Mouse (Mus musculus) forebrain, embryonic 10.5 days (tissue): ENCODE measurements at regions not wholly inside any gene's neighbourhood (a gene's known extent, or its start where the extent isn't known, plus 50 kb on each side); places are given as distances from the start of the nearest gene placed in this dataset.

Experiments
- DNase-seq: peaks from one replicate; pipeline ENCODE4 v3.0.0-alpha.2; 2017; ENCODE audit warnings: low spot score; ENCODE audit errors: extremely low spot score
- H3K27ac ChIP-seq: fragments of 300-500 bp; sonication (generic); 2 replicates; pipeline ENCODE4 v1.5.1; 2016; ENCODE audit warnings: mild to moderate bottlenecking
- H3K27me3 ChIP-seq: fragments of 300-500 bp; sonication (generic); 2 replicates; pipeline ENCODE4 v1.6.1; 2016; ENCODE audit warnings: mild to moderate bottlenecking; ENCODE audit not compliant: poor library complexity, severe bottlenecking
- H3K36me3 ChIP-seq: fragments of 300-500 bp; sonication (generic); replicated peaks from 2 replicates; pipeline ENCODE4 v1.6.1; 2016; ENCODE audit warnings: mild to moderate bottlenecking, moderate library complexity
- H3K4me1 ChIP-seq: fragments of 300-500 bp; sonication (generic); 2 replicates; pipeline ENCODE4 v1.6.1; 2016
- H3K4me3 ChIP-seq: fragments of 300-500 bp; sonication (generic); 2 replicates; pipeline ENCODE4 v1.5.1; 2016; ENCODE audit warnings: mild to moderate bottlenecking, moderate library complexity
- H3K9me3 ChIP-seq: fragments of 300-500 bp; sonication (generic); 2 replicates; pipeline ENCODE4 v1.6.1; 2016; ENCODE audit warnings: mild to moderate bottlenecking, moderate library complexity
- WGBS: fragments of 180-500 bp; shearing (Covaris S2); methylation state at CpG from one replicate; pipeline ENCODE4 v1.1.7; 2016; 5-methylcytosine and 5-hydroxymethylcytosine counted together

- no peaks in the 10 kb centered on the region for H3K9me3 ChIP-seq
- H3K4me3 ChIP-seq = no peak overlapping the region
- no peaks in the 10 kb centered on the region for H3K27me3 ChIP-seq
- no peak overlapping the region for H3K27ac ChIP-seq
- 0 out of 2 replicates have a peak, but pooled peaks cover 5% of the 10 kb centered on the region for H3K4me1 ChIP-seq
- WGBS = 84% methylated on average over 8 of the region's 8 CpGs
- no peak for DNase-seq
- H3K36me3 ChIP-seq = no peaks in the 10 kb centered on the region
Observed at GRCm38 (mm10) chr2:144123395-144124034, 90.7 kb downstream of the Banf2 start.

GRCm38 (mm10) chr2:144127082-144128037, 94.5 kb downstream of the Banf2 start:
- Histone ChIP-seq H3K36me3 (no peaks in the 10 kb centered on the region), H3K9me3 (no peaks in the 10 kb centered on the region), H3K27me3 (0 out of 2 replicates have a peak, but pooled peaks cover 8% of the 10 kb centered on the region), H3K27ac (no peak overlapping the region), H3K4me3 (no peak overlapping the region), H3K4me1 (0 out of 2 replicates have a peak, but pooled peaks cover 5% of the 10 kb centered on the region)
- DNase-seq = no peak
- 78% methylated on average over 13 of the region's 13 CpGs for WGBS

GRCm38 (mm10) chr2:144128038-144128402, 95.2 kb downstream of the Banf2 start:
- 0 out of 2 replicates have a peak, but pooled peaks cover 5% of the 10 kb centered on the region for H3K4me1 ChIP-seq
- no peak overlapping the region for H3K27ac ChIP-seq
- no peak for DNase-seq
- H3K9me3 ChIP-seq = no peaks in the 10 kb centered on the region
- H3K27me3 ChIP-seq = 0 out of 2 replicates have a peak, but pooled peaks cover 8% of the 10 kb centered on the region
- H3K4me3 ChIP-seq = no peak overlapping the region
- no peaks in the 10 kb centered on the region for H3K36me3 ChIP-seq
- WGBS = 92% methylated on average over 3 of the region's 3 CpGs

GRCm38 (mm10) chr2:144128527-144128926, 95.7 kb downstream of the Banf2 start:
- no peak for DNase-seq
- Histone ChIP-seq H3K9me3 (no peaks in the 10 kb centered on the region), H3K36me3 (no peaks in the 10 kb centered on the region), H3K4me1 (0 out of 2 replicates have a peak, but pooled peaks cover 5% of the 10 kb centered on the region), H3K4me3 (no peak overlapping the region), H3K27ac (no peak overlapping the region), H3K27me3 (0 out of 2 replicates have a peak, but pooled peaks cover 8% of the 10 kb centered on the region)
- WGBS = 86% methylated on average over 4 of the region's 4 CpGs

GRCm38 (mm10) chr2:144133806-144134574, 101.1 kb downstream of the Banf2 start:
- Histone ChIP-seq H3K27ac (peak overlapping the region; percentile 75), H3K36me3 (no peaks in the 10 kb centered on the region), H3K4me1 (peaks cover 14% of the 10 kb centered on the region), H3K4me3 (no peak overlapping the region), H3K27me3 (0 out of 2 replicates have a peak, but pooled peaks cover 8% of the 10 kb centered on the region), H3K9me3 (no peaks in the 10 kb centered on the region)
- WGBS = 69% methylated on average over 14 of the region's 14 CpGs
- DNase-seq = no peak

- Histone ChIP-seq H3K36me3 (no peaks in the 10 kb centered on the region), H3K9me3 (no peaks in the 10 kb centered on the region), H3K27ac (peak overlapping the region; percentile 75), H3K4me3 (no peak overlapping the region), H3K4me1 (peaks cover 19% of the 10 kb centered on the region), H3K27me3 (0 out of 2 replicates have a peak, but pooled peaks cover 5% of the 10 kb centered on the region)
- DNase-seq = no peak
- 73% methylated on average over 9 of the region's 9 CpGs for WGBS
Observed at GRCm38 (mm10) chr2:144134575-144134958, 101.7 kb downstream of the Banf2 start.

- no peak overlapping the region for H3K27ac ChIP-seq
- WGBS = 87% methylated on average over 1 of the region's 1 CpGs
- no peak overlapping the region for H3K4me3 ChIP-seq
- peaks cover 20% of the 10 kb centered on the region for H3K4me1 ChIP-seq
- no peaks in the 10 kb centered on the region for H3K9me3 ChIP-seq
- H3K27me3 ChIP-seq = no peaks in the 10 kb centered on the region
- H3K36me3 ChIP-seq = no peaks in the 10 kb centered on the region
- DNase-seq = no peak
Observed at GRCm38 (mm10) chr2:144135586-144135985, 102.7 kb downstream of the Banf2 start.

- peaks cover 6% of the 10 kb centered on the region for H3K4me1 ChIP-seq
- H3K4me3 ChIP-seq = no peak overlapping the region
- no peaks in the 10 kb centered on the region for H3K36me3 ChIP-seq
- H3K27ac ChIP-seq = no peak overlapping the region
- no peaks in the 10 kb centered on the region for H3K27me3 ChIP-seq
- 85% methylated on average over 9 of the region's 9 CpGs for WGBS
- no peak for DNase-seq
- H3K9me3 ChIP-seq = no peaks in the 10 kb centered on the region
Observed at GRCm38 (mm10) chr2:144143620-144144384, 110.9 kb downstream of the Banf2 start.

- 89% methylated on average over 5 of the region's 5 CpGs for WGBS
- H3K27me3 ChIP-seq = no peaks in the 10 kb centered on the region
Observed at GRCm38 (mm10) chr2:144144486-144145136, 111.8 kb downstream of the Banf2 start.

GRCm38 (mm10) chr2:144156456-144157211, 113.8 kb upstream of the Mgme1 start:
- no peak overlapping the region for H3K4me3 ChIP-seq
- H3K4me1 ChIP-seq = peaks cover 27% of the 10 kb centered on the region
- WGBS = 18% methylated on average over 7 of the region's 7 CpGs
- peaks cover 52% of the 10 kb centered on the region for H3K27me3 ChIP-seq
- no peak for DNase-seq
- no peaks in the 10 kb centered on the region for H3K9me3 ChIP-seq
- H3K27ac ChIP-seq = peak overlapping the region; percentile 12; the same call in 1 of the 2 replicates
- H3K36me3 ChIP-seq = no peaks in the 10 kb centered on the region

More at GRCm38 (mm10) chr2:144144486-144145136, 111.8 kb downstream of the Banf2 start:
- Histone ChIP-seq H3K4me1 (peaks cover under 1% of the 10 kb centered on the region), H3K9me3 (no peaks in the 10 kb centered on the region), H3K4me3 (no peak overlapping the region), H3K27ac (no peak overlapping the region), H3K36me3 (no peaks in the 10 kb centered on the region)
- DNase-seq = no peak

- no peaks in the 10 kb centered on the region for H3K36me3 ChIP-seq
- H3K27me3 ChIP-seq = peaks cover 59% of the 10 kb centered on the region
- DNase-seq = no peak
- 14% methylated on average over 2 of the region's 2 CpGs for WGBS
- H3K4me1 ChIP-seq = peaks cover 27% of the 10 kb centered on the region
- no peak overlapping the region for H3K27ac ChIP-seq
- no peaks in the 10 kb centered on the region for H3K9me3 ChIP-seq
- no peak overlapping the region for H3K4me3 ChIP-seq
Observed at GRCm38 (mm10) chr2:144157343-144157742, 113.1 kb upstream of the Mgme1 start.
